Mouse (Mus musculus): ENCODE measurements around the gene Phospho1. TPM values are rescaled to one million over a fixed set of nuclear protein-coding genes. Genes with fewer than 3 reads are reported as not detected.

Phospho1 gene
- polyA plus RNA-seq, 1 experiment from 2014 or later, result not detected

DNA sequence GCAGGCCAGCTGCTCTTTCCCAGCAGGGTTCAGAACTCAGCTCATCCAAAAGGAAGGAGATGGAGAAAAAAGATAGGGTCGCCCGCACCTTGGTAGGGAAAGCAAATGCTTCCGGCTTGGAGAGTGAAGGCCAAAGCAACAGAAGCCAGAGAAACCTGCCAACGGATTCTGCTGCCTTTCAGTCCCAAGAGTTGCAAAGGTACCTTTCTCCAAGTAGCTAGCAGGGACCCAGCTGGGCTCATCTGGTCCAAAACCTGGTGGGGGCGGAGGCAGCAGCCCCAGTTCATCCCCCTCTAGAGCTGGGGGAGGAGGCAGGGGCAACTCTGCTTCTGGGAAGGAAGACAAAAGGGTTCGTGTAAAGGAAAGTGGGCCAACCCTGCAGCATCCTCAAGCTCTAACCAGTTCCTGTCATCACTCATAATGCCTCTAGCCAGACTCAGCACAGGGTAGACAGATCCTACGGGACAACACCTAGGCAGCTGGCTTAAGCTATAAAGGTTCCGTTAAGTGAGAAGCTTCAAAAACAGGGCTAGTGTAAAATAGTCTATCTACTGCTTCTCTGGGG, 8.8 kb downstream of the Phospho1 start:
- Histone ChIP-seq H3K9me3 (ENCODE audit: control insufficient read depth, low read depth, low read length) (no peaks in the 10 kb centered on the region), H3K4me3 (ENCODE audit: low read depth, low read length) (no peak overlapping the region), H3K36me3 (ENCODE audit: control insufficient read depth, insufficient read depth, low read length) (no peaks in the 10 kb centered on the region), H3K9ac (replicated peaks; ENCODE audit: low read depth, low read length) (no peak overlapping the region), H3K27me3 (ENCODE audit: control insufficient read depth, insufficient read depth, low read length) (peaks cover 51% of the 10 kb centered on the region), H3K4me2 (replicated peaks; ENCODE audit: low read depth, low read length) (no peak overlapping the region), H3K4me1 (ENCODE audit: control insufficient read depth, insufficient read depth, low read length) (peaks cover 38% of the 10 kb centered on the region), H3K27ac (ENCODE audit: low read length) (no peak overlapping the region)
- no peak for ATAC-seq (ENCODE audit: insufficient number of reproducible peaks, insufficient read depth, low FRiP score, low read depth)
- 26% methylated on average over 8 of the region's 8 CpGs for WGBS

DNA sequence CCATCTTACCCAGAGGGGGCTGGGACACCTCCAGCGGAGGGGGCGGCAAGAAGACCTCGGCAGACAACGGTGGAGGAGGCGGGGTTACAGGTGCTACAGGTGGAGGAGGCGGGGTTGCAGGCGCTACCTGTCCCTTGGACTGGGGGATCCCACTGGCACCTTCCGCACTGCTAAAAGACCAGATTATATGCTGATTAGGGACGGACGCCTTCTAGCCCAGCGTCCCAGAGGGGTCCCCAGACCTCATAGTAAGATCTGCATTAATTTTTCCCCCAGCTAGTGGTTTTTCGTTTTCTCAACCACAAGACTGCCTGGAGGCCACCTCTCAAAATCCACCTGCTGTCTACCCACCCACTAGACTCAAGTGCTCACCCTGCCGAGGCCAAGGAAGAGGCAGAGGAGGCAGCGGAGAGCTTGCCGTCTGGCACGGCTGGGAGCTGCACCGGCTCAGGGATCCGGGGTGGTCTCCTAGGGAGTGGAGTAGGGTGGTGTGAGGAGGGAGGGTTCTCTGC, 9.4 kb downstream of the Phospho1 start:
- Histone ChIP-seq H3K9me3 (ENCODE audit: control insufficient read depth, low read depth, low read length) (no peaks in the 10 kb centered on the region), H3K4me1 (ENCODE audit: control insufficient read depth, insufficient read depth, low read length) (peaks cover 38% of the 10 kb centered on the region), H3K4me3 (ENCODE audit: low read depth, low read length) (no peak overlapping the region), H3K36me3 (ENCODE audit: control insufficient read depth, insufficient read depth, low read length) (no peaks in the 10 kb centered on the region), H3K27me3 (ENCODE audit: control insufficient read depth, insufficient read depth, low read length) (peaks cover 46% of the 10 kb centered on the region), H3K9ac (replicated peaks; ENCODE audit: low read depth, low read length) (no peak overlapping the region), H3K27ac (ENCODE audit: low read length) (no peak overlapping the region), H3K4me2 (replicated peaks; ENCODE audit: low read depth, low read length) (no peak overlapping the region)
- 11% methylated on average over 18 of the region's 18 CpGs for whole genome bisulfite sequencing
- ATAC-seq (ENCODE audit: insufficient number of reproducible peaks, insufficient read depth, low FRiP score, low read depth), result no peak

DNA sequence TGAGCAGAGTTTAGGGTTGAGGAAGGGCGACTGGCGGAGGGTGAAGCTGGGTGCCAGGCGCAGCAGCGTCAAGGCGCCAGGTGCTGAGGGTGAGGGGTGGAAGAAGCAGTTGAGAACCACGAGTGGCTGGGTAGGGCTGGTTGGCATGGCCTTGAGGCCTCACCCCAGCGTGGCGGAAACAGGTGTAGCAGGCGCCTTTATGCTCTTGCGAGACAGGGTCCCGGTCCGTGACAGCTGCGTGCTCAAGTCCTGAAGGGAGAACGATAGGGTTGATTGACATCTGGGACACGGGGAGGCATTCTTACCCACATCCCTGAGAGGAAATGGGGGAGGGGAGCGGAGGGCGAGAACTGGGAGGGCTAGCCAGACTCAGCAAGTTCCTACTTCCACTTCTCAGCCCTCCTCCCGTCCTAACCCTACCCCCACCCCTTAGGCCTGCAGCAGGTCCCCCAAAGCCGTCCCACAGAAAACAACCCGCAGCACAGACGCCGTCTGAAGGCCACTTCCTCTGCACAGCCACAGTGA, 9.9 kb downstream of the Phospho1 start:
- Histone ChIP-seq H3K27me3 (ENCODE audit: control insufficient read depth, insufficient read depth, low read length) (peaks cover 41% of the 10 kb centered on the region), H3K36me3 (ENCODE audit: control insufficient read depth, insufficient read depth, low read length) (no peaks in the 10 kb centered on the region), H3K4me3 (ENCODE audit: low read depth, low read length) (no peak overlapping the region), H3K4me1 (ENCODE audit: control insufficient read depth, insufficient read depth, low read length) (peaks cover 38% of the 10 kb centered on the region), H3K27ac (ENCODE audit: low read length) (no peak overlapping the region), H3K9me3 (ENCODE audit: control insufficient read depth, low read depth, low read length) (no peaks in the 10 kb centered on the region), H3K4me2 (replicated peaks; ENCODE audit: low read depth, low read length) (no peak overlapping the region), H3K9ac (replicated peaks; ENCODE audit: low read depth, low read length) (no peak overlapping the region)
- 6% methylated on average over 19 of the region's 22 CpGs for WGBS
- no peak for ATAC-seq (ENCODE audit: insufficient number of reproducible peaks, insufficient read depth, low FRiP score, low read depth)

DNA sequence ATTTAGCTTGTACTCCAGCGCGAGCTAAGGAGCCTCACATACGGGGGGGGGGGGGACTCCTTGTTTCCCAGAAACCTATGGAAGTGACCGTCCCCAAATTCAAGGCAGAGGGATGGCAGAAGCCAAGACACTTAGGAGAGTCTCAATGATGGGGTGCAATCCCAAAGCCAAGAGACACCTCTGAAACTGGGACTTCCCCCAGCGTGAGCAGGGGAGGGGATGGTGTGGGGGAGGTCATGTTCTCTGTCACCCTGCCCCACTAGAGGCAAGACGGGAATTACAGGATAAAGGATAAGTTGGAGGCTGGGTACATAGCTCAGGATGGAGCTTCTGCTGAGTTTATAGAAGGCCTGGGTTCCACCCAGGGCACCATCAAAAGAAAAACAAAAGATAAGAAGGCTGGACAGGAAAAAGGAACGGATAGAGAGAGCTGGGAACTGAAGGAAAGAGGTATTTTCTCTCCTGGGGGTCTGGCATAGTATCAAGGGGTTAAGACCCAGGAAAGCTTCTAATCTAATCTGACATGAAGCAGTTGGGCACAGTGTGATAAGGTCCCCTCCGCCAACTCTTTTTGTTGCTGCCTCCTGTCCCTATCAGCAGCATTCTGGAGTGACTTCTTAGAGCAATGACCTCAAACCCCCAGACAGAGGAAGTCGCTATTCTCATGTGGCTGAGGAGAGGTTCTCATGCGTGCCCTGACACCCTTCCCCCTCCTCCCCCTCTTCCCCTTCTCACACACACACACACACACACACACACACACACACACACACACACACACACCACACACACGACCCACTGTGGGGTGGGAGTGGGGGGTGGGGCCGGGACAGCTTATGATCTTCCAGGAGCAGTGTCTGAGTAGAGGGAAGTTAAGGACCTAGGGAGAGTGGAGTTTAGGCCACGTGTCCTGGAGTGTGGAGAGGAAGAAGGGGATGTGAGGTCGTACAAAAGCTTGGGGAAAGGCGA, 10.7 kb downstream of the Phospho1 start:
- Histone ChIP-seq H3K4me3 (ENCODE audit: low read depth, low read length) (no peak overlapping the region), H3K4me1 (ENCODE audit: control insufficient read depth, insufficient read depth, low read length) (peaks cover 38% of the 10 kb centered on the region), H3K36me3 (ENCODE audit: control insufficient read depth, insufficient read depth, low read length) (no peaks in the 10 kb centered on the region), H3K4me2 (replicated peaks; ENCODE audit: low read depth, low read length) (no peak overlapping the region), H3K9ac (replicated peaks; ENCODE audit: low read depth, low read length) (no peak overlapping the region), H3K9me3 (ENCODE audit: control insufficient read depth, low read depth, low read length) (no peaks in the 10 kb centered on the region), H3K27ac (ENCODE audit: low read length) (no peak overlapping the region), H3K27me3 (ENCODE audit: control insufficient read depth, insufficient read depth, low read length) (peaks cover 33% of the 10 kb centered on the region)
- no peak for ATAC-seq (ENCODE audit: insufficient number of reproducible peaks, insufficient read depth, low FRiP score, low read depth)
- 20% methylated on average over 15 of the region's 15 CpGs for WGBS

DNA sequence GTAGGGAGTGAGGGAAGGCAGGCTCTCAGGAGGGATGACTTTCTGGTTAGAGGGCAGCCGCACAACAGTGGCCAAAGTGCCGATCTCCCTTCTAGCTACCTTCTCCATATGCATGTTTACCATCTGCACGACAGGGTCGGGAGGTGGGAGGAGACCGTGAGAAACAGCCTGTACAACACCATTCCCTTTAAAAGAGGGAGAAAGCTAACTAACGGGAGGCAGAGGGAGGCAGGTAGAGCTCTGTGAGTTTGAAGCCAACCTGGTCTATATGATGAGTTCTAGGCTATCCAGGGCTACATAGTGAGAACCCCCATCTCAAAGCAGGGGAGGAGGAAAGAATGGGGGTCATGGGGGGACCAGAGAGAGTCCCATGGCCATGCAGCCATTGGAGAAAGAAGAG, 11.5 kb downstream of the Phospho1 start:
- Histone ChIP-seq H3K4me1 (ENCODE audit: control insufficient read depth, insufficient read depth, low read length) (peaks cover 34% of the 10 kb centered on the region), H3K4me3 (ENCODE audit: low read depth, low read length) (no peak overlapping the region), H3K9me3 (ENCODE audit: control insufficient read depth, low read depth, low read length) (no peaks in the 10 kb centered on the region), H3K27me3 (ENCODE audit: control insufficient read depth, insufficient read depth, low read length) (peaks cover 25% of the 10 kb centered on the region), H3K9ac (replicated peaks; ENCODE audit: low read depth, low read length) (no peak overlapping the region), H3K4me2 (replicated peaks; ENCODE audit: low read depth, low read length) (no peak overlapping the region), H3K36me3 (ENCODE audit: control insufficient read depth, insufficient read depth, low read length) (no peaks in the 10 kb centered on the region), H3K27ac (ENCODE audit: low read length) (no peak overlapping the region)
- no peak for ATAC-seq (ENCODE audit: insufficient number of reproducible peaks, insufficient read depth, low FRiP score, low read depth)
- 41% methylated on average over 6 of the region's 6 CpGs for WGBS

DNA sequence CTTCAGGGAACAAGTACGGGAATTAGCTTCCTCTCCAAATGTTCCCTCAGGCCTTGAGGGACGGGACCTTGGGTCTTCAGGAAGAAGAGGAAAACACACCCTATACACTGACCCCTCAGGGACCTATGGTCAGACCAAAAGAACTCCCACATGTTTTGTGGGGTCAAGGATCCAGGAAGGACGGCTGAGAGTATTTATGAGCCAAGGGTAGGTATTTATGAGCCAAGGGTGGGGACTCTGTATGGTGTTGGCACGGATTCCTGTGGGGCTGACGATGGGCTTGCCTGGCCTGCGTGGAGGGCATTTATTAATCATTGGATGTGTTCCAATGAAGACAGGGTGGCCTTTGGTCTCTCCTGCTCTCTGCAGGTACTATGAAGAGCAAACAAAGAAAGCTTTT, 12.1 kb downstream of the Phospho1 start:
- H3K27ac ChIP-seq (ENCODE audit: low read length), result no peak overlapping the region
- H3K9me3 ChIP-seq (ENCODE audit: control insufficient read depth, low read depth, low read length), result no peaks in the 10 kb centered on the region
- ATAC-seq (ENCODE audit: insufficient number of reproducible peaks, insufficient read depth, low FRiP score, low read depth), result no peak
- H3K4me1 ChIP-seq (ENCODE audit: control insufficient read depth, insufficient read depth, low read length), result peaks cover 28% of the 10 kb centered on the region
- WGBS, result 59% methylated on average over 6 of the region's 6 CpGs
- H3K36me3 ChIP-seq (ENCODE audit: control insufficient read depth, insufficient read depth, low read length), result no peaks in the 10 kb centered on the region
- H3K27me3 ChIP-seq (ENCODE audit: control insufficient read depth, insufficient read depth, low read length), result peaks cover 25% of the 10 kb centered on the region
- no peak overlapping the region for H3K4me2 ChIP-seq (replicated peaks; ENCODE audit: low read depth, low read length)
- no peak overlapping the region for H3K4me3 ChIP-seq (ENCODE audit: low read depth, low read length)
- no peak overlapping the region for H3K9ac ChIP-seq (replicated peaks; ENCODE audit: low read depth, low read length)

DNA sequence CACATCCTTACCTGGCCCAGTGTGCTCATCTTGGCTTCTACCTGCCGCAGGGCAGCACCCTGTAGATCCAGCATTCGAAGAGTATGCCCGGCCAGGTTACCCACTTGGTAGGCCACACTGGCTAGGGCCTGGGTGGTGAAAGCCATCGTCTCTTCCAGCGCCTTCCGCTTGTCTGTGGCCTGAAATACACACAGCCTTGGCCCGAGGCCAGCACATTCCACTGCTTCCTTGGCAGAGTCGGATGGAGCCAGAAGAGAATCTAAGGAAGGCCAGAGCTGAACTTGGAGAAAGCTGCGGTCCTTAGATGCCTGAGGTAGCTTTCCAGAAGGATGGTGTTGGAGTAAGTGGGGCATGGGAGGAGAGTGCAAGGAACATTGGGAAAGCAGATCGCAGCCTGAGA, 12.8 kb downstream of the Phospho1 start, which contains the start of gene Gngt2:
Gene Gngt2 (plus strand): TSS at position 158 of the 400 bp plus-strand sequence.
- Histone ChIP-seq H3K4me2 (replicated peaks; ENCODE audit: low read depth, low read length) (no peak within 1 kb of the TSS), H3K36me3 (ENCODE audit: control insufficient read depth, insufficient read depth, low read length) (no peaks in the 10 kb centered on the region), H3K9me3 (ENCODE audit: control insufficient read depth, low read depth, low read length) (no peaks in the 10 kb centered on the region), H3K9ac (replicated peaks; ENCODE audit: low read depth, low read length) (no peak within 1 kb of the TSS), H3K4me3 (ENCODE audit: low read depth, low read length) (no peak within 1 kb of the TSS), H3K27ac (ENCODE audit: low read length) (0 out of 2 replicates have a peak within 1 kb of the TSS, but pooled peaks have one; percentile 5), H3K27me3 (ENCODE audit: control insufficient read depth, insufficient read depth, low read length) (peaks cover 19% of the 10 kb centered on the region), H3K4me1 (ENCODE audit: control insufficient read depth, insufficient read depth, low read length) (peaks cover 30% of the 10 kb centered on the region)
- ATAC-seq (ENCODE audit: insufficient number of reproducible peaks, insufficient read depth, low FRiP score, low read depth), result no peak
- WGBS, result 44% methylated on average over 10 of the region's 10 CpGs

DNA sequence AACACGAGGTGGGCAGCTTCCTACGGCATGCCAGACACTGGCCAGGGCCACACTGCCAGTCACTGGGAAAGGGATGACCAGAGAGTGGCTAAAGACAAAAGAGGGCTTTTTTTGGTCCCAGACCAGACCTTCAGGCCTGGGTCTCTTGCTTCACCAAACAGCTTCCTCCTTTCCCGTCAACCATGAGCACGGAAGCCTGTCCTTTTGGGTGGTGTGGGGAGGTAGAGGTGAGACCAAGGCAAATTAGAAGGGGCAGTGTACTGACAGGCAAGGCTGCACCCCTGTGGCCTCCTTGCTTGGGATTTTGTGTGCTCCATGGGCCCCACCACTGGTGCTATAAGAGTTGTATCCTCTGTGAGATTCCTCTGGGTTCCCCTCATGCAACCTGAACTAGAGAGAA, 14.3 kb downstream of the Phospho1 start:
- Histone ChIP-seq H3K36me3 (ENCODE audit: control insufficient read depth, insufficient read depth, low read length) (no peaks in the 10 kb centered on the region), H3K9me3 (ENCODE audit: control insufficient read depth, low read depth, low read length) (no peaks in the 10 kb centered on the region), H3K4me3 (ENCODE audit: low read depth, low read length) (no peak overlapping the region), H3K27me3 (ENCODE audit: control insufficient read depth, insufficient read depth, low read length) (peaks cover 12% of the 10 kb centered on the region), H3K4me1 (ENCODE audit: control insufficient read depth, insufficient read depth, low read length) (peaks cover 32% of the 10 kb centered on the region), H3K27ac (ENCODE audit: low read length) (no peak overlapping the region), H3K4me2 (replicated peaks; ENCODE audit: low read depth, low read length) (no peak overlapping the region), H3K9ac (replicated peaks; ENCODE audit: low read depth, low read length) (no peak overlapping the region)
- no peak for ATAC-seq (ENCODE audit: insufficient number of reproducible peaks, insufficient read depth, low FRiP score, low read depth)
- 84% methylated on average over 4 of the region's 4 CpGs for WGBS
